Mouse (Mus musculus) forebrain, postnatal 0 days (tissue): ENCODE results near the gene Socs7. TPM values are rescaled to one million over a fixed set of nuclear protein-coding genes. Genes with fewer than 3 reads are reported as not detected.
"Not testable (repeated sequence)": the region's sequence is repeated elsewhere in the genome, so short reads cannot be mapped to it uniquely, and the experiment has no call there.

Source experiments
- ATAC-seq: fragments of 200-750 bp; cut with Nextera tagmentation; 2 replicates; pipeline ENCODE4 v1.8.0; 2017; ENCODE audit warnings: mild to moderate bottlenecking, moderate library complexity
- DNase-seq: peaks from one replicate; pipeline ENCODE4 v3.0.0-alpha.2; 2015
- H3K27ac ChIP-seq: fragments of 300-500 bp; sonication (generic); 2 replicates; pipeline ENCODE4 v1.5.1; 2014; ENCODE audit warnings: low read depth, mild to moderate bottlenecking, antibody characterized with exemption, low read length, moderate library complexity, mixed read lengths
- H3K27me3 ChIP-seq: fragments of 300-500 bp; sonication (generic); 2 replicates; pipeline ENCODE4 v1.6.1; 2014; ENCODE audit warnings: mild to moderate bottlenecking, low read length, mixed read lengths; ENCODE audit not compliant: insufficient read depth
- H3K36me3 ChIP-seq: fragments of 300-500 bp; sonication (generic); 2 replicates; pipeline ENCODE4 v1.6.1; 2014; ENCODE audit warnings: mild to moderate bottlenecking, moderate library complexity; ENCODE audit not compliant: insufficient read depth
- H3K4me1 ChIP-seq: fragments of 300-500 bp; sonication (generic); 2 replicates; pipeline ENCODE4 v1.6.1; 2014; ENCODE audit warnings: antibody characterized with exemption; ENCODE audit not compliant: insufficient read depth
- H3K4me2 ChIP-seq: fragments of 300-500 bp; sonication (generic); 2 replicates; pipeline ENCODE4 v1.6.1; 2014; ENCODE audit warnings: low read depth, mild to moderate bottlenecking, moderate library complexity
- H3K4me3 ChIP-seq: fragments of 300-500 bp; sonication (generic); 2 replicates; pipeline ENCODE4 v1.5.1; 2014; ENCODE audit warnings: low read depth, low read length, mixed read lengths
- H3K9ac ChIP-seq: fragments of 300-500 bp; sonication (generic); 2 replicates; pipeline ENCODE4 v1.6.1; 2014; ENCODE audit warnings: mild to moderate bottlenecking
- H3K9me3 ChIP-seq: fragments of 300-500 bp; sonication (generic); 2 replicates; pipeline ENCODE4 v1.6.1; 2016; ENCODE audit warnings: low read length
- CTCF ChIP-seq: sonication (generic); IDR thresholded peaks from 2 replicates; pipeline ENCODE4 v1.5.1; 2016; ENCODE audit warnings: antibody characterized with exemption, control low read depth, low read depth
- WGBS: fragments of 180-500 bp; shearing (Covaris S2); extraction: QIAGEN DNeasy Blood & Tissue Kit; methylation state at CpG from one replicate; pipeline ENCODE4 v1.1.7; 2014; 5-methylcytosine and 5-hydroxymethylcytosine counted together
- polyA plus RNA-seq: library from polyadenylated mRNA; unstranded; fragments of >200 nt; fragmentation: Nextera tagmentation; extraction: Ambion mirVana; gene quantifications from 2 replicates; pipeline ENCODE4 v1.2.1, GENCODE M21; 2015
- total RNA-seq: library from RNA; depleted of rRNA; stranded (reverse); fragments of >200 nt; gene quantifications from 2 replicates; pipeline ENCODE4 v1.2.3, GENCODE M21; 2014

Gene Socs7
- total and polyA plus RNA-seq, 2 experiments from 2014 or later = 6.4 to 64.3 TPM

GRCm38 (mm10) chr11:97355247-97355646 lies 7.1 kb upstream of the Socs7 start:
- Histone ChIP-seq H3K4me2 (no peak overlapping the region), H3K36me3 (no peaks in the 10 kb centered on the region), H3K9me3 (no peaks in the 10 kb centered on the region), H3K4me3 (no peak overlapping the region), H3K4me1 (0 out of 2 replicates have a peak, but pooled peaks cover under 1% of the 10 kb centered on the region), H3K27ac (no peak overlapping the region), H3K27me3 (no peaks in the 10 kb centered on the region), H3K9ac (no peak overlapping the region)
- DNase-seq (no peak), ATAC-seq (no peak)
- WGBS = 86% methylated on average over 7 of the region's 7 CpGs
- TF ChIP-seq CTCF = no peak

- H3K4me3 ChIP-seq, H3K9me3 ChIP-seq, ATAC-seq, H3K36me3 ChIP-seq, H3K4me1 ChIP-seq, H3K27ac ChIP-seq, H3K4me2 ChIP-seq, H3K9ac ChIP-seq, H3K27me3 ChIP-seq: not testable (repeated sequence)
- peak; percentile 56 for TF ChIP-seq CTCF
- peak; percentile 63 for DNase-seq
- 11% methylated on average over 4 of the region's 6 CpGs for WGBS
Observed at GRCm38 (mm10) chr11:97357663-97358062, 4.7 kb upstream of the Socs7 start.

GRCm38 (mm10) chr11:97362649-97362942 lies 245 bp downstream of the Socs7 start:
- no peak for TF ChIP-seq CTCF
- Histone ChIP-seq H3K4me2 (peak overlapping the region; percentile 79), H3K4me1 (peaks cover 20% of the 10 kb centered on the region), H3K27ac (peak overlapping the region; percentile 88), H3K36me3 (no peaks in the 10 kb centered on the region), H3K27me3 (no peaks in the 10 kb centered on the region), H3K9me3 (no peaks in the 10 kb centered on the region), H3K4me3 (peak overlapping the region; percentile 96), H3K9ac (peak overlapping the region; percentile 91)
- DNase-seq (peak; percentile 34), ATAC-seq (no peak; the same call in 1 of the 2 replicates)
- WGBS = 6% methylated on average over 16 of the region's 39 CpGs

GRCm38 (mm10) chr11:97362943-97363643 lies 742 bp downstream of the Socs7 start:
- Histone ChIP-seq H3K27ac (peak overlapping the region; percentile 88), H3K27me3 (no peaks in the 10 kb centered on the region), H3K4me3 (peak overlapping the region; percentile 96), H3K9me3 (no peaks in the 10 kb centered on the region), H3K4me2 (peak overlapping the region; percentile 79), H3K4me1 (peaks cover 24% of the 10 kb centered on the region), H3K9ac (peak overlapping the region; percentile 91), H3K36me3 (no peaks in the 10 kb centered on the region)
- no peak for TF ChIP-seq CTCF
- ATAC-seq (peak; percentile 7), DNase-seq (peak; percentile 46)
- WGBS = under 1% methylated on average over 36 of the region's 49 CpGs

- Histone ChIP-seq H3K4me3 (peak overlapping the region; percentile 96), H3K27ac (no peak overlapping the region), H3K9me3 (no peaks in the 10 kb centered on the region), H3K9ac (peak overlapping the region; percentile 91), H3K36me3 (no peaks in the 10 kb centered on the region), H3K4me1 (peaks cover 24% of the 10 kb centered on the region), H3K27me3 (no peaks in the 10 kb centered on the region), H3K4me2 (peak overlapping the region; percentile 79)
- no peak for TF ChIP-seq CTCF
- ATAC-seq = no peak
- no peak for DNase-seq
- WGBS = 2% methylated on average over 7 of the region's 7 CpGs
Observed at GRCm38 (mm10) chr11:97363644-97363995, 1.3 kb downstream of the Socs7 start.

GRCm38 (mm10) chr11:97365556-97365955 lies 3.2 kb downstream of the Socs7 start:
- ATAC-seq (no peak), DNase-seq (peak; percentile 33)
- Histone ChIP-seq H3K9ac (0 out of 2 replicates have a peak overlapping the region, but pooled peaks have one; percentile 22), H3K4me3 (0 out of 2 replicates have a peak overlapping the region, but pooled peaks have one; percentile 96), H3K36me3 (no peaks in the 10 kb centered on the region), H3K9me3 (no peaks in the 10 kb centered on the region), H3K27ac (no peak overlapping the region), H3K4me1 (peaks cover 26% of the 10 kb centered on the region), H3K4me2 (peak overlapping the region; percentile 79), H3K27me3 (no peaks in the 10 kb centered on the region)
- TF ChIP-seq CTCF = no peak
- WGBS = 26% methylated on average over 1 of the region's 1 CpGs

GRCm38 (mm10) chr11:97368501-97368900 lies 6.2 kb downstream of the Socs7 start:
- no peak overlapping the region for H3K4me3 ChIP-seq
- H3K27ac ChIP-seq = no peak overlapping the region
- TF ChIP-seq CTCF = no peak
- H3K4me2 ChIP-seq = no peak overlapping the region
- peaks cover 31% of the 10 kb centered on the region for H3K4me1 ChIP-seq
- H3K9me3 ChIP-seq = no peaks in the 10 kb centered on the region
- peaks cover 3% of the 10 kb centered on the region; the same call in 1 of the 2 replicates for H3K36me3 ChIP-seq
- H3K9ac ChIP-seq = no peak overlapping the region
- DNase-seq = no peak
- ATAC-seq = no peak
- H3K27me3 ChIP-seq = no peaks in the 10 kb centered on the region
- WGBS = 52% methylated on average over 5 of the region's 5 CpGs
